Mouse (Mus musculus): ENCODE measurements at regions not wholly inside any gene's neighbourhood (a gene's known extent, or its start where the extent isn't known, plus 50 kb on each side); places are given as distances from the start of the nearest gene placed in this dataset.

GRCm38 (mm10) chr11:113180008-113180407 lies 398.0 kb downstream of the Sox9 start:
- Histone ChIP-seq H3K9ac (no peak overlapping the region; the same call in 1 of the 2 replicates), H3K9me3 (no peaks in the 10 kb centered on the region), H3K27me3 (no peaks in the 10 kb centered on the region), H3K4me3 (no peak overlapping the region), H3K27ac (no peak overlapping the region), H3K36me3 (no peaks in the 10 kb centered on the region), H3K4me2 (replicated peaks) (no peak overlapping the region), H3K4me1 (peaks cover 28% of the 10 kb centered on the region)
- no peak for ATAC-seq (ENCODE audit: insufficient number of reproducible peaks, insufficient read depth, low FRiP score, low TSS enrichment)
- WGBS: 69% methylated on average over 14 of the region's 14 CpGs

- no peak for ATAC-seq (ENCODE audit: insufficient number of reproducible peaks, insufficient read depth, low FRiP score, low TSS enrichment)
- Histone ChIP-seq H3K4me3 (no peak overlapping the region), H3K9me3 (no peaks in the 10 kb centered on the region), H3K9ac (no peak overlapping the region), H3K4me1 (peaks cover 27% of the 10 kb centered on the region), H3K27ac (no peak overlapping the region), H3K4me2 (replicated peaks) (no peak overlapping the region), H3K36me3 (no peaks in the 10 kb centered on the region), H3K27me3 (no peaks in the 10 kb centered on the region)
- WGBS: 60% methylated on average over 13 of the region's 13 CpGs
Measured at GRCm38 (mm10) chr11:113182083-113182861, 400.2 kb downstream of the Sox9 start.

GRCm38 (mm10) chr11:113183556-113183955 lies 401.5 kb downstream of the Sox9 start:
- Histone ChIP-seq H3K36me3 (no peaks in the 10 kb centered on the region), H3K27me3 (no peaks in the 10 kb centered on the region), H3K9me3 (no peaks in the 10 kb centered on the region), H3K27ac (peak overlapping the region; percentile 46; the same call in 1 of the 2 replicates), H3K4me2 (replicated peaks) (no peak overlapping the region), H3K4me1 (peaks cover 30% of the 10 kb centered on the region), H3K9ac (no peak overlapping the region), H3K4me3 (no peak overlapping the region)
- WGBS: 50% methylated on average over 5 of the region's 5 CpGs
- no peak for ATAC-seq (ENCODE audit: insufficient number of reproducible peaks, insufficient read depth, low FRiP score, low TSS enrichment)

DNA sequence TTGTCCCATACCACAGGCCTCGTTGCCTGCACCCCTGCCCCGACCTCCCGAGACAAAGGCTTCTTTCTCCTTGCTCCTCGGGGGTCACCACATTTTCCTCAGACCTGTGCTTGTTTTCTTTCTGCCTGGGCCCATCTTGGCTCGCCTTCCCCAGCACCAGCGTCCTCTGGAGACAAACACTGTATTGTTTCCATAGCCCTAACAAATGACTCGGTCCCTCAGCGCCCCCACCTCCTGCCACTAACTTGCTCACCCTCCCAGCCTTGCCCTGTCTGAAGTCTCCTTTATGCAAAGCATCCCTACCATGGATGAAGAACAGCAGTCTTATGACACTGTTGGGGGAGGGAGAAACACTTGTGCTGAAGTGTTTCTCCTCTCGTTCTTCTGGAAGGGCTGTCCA lies 402.1 kb downstream of the Sox9 start:
- Histone ChIP-seq H3K4me1 (peaks cover 31% of the 10 kb centered on the region), H3K4me3 (no peak overlapping the region)

GRCm38 (mm10) chr11:113187407-113187806 lies 405.4 kb downstream of the Sox9 start:
- ATAC-seq (ENCODE audit: insufficient number of reproducible peaks, insufficient read depth, low FRiP score, low TSS enrichment): no peak
- no peak overlapping the region for H3K4me3 ChIP-seq
- no peak overlapping the region for H3K4me2 ChIP-seq (replicated peaks)
- no peaks in the 10 kb centered on the region for H3K9me3 ChIP-seq
- H3K36me3 ChIP-seq: no peaks in the 10 kb centered on the region
- no peak overlapping the region for H3K9ac ChIP-seq
- no peaks in the 10 kb centered on the region for H3K27me3 ChIP-seq
- WGBS: 62% methylated on average over 8 of the region's 8 CpGs
- peak overlapping the region; percentile 55; the same call in 1 of the 2 replicates for H3K27ac ChIP-seq
- peaks cover 25% of the 10 kb centered on the region for H3K4me1 ChIP-seq

More for the DNA sequence above, 402.1 kb downstream of the Sox9 start:
- no peaks in the 10 kb centered on the region for H3K27me3 ChIP-seq
- 6% methylated on average over 9 of the region's 9 CpGs for WGBS
- no peak for ATAC-seq (ENCODE audit: insufficient number of reproducible peaks, insufficient read depth, low FRiP score, low TSS enrichment)
- no peak overlapping the region for H3K4me2 ChIP-seq (replicated peaks)
- H3K9me3 ChIP-seq: no peaks in the 10 kb centered on the region
- no peaks in the 10 kb centered on the region for H3K36me3 ChIP-seq
- no peak overlapping the region for H3K9ac ChIP-seq
- H3K27ac ChIP-seq: peak overlapping the region; percentile 46; the same call in 1 of the 2 replicates

DNA sequence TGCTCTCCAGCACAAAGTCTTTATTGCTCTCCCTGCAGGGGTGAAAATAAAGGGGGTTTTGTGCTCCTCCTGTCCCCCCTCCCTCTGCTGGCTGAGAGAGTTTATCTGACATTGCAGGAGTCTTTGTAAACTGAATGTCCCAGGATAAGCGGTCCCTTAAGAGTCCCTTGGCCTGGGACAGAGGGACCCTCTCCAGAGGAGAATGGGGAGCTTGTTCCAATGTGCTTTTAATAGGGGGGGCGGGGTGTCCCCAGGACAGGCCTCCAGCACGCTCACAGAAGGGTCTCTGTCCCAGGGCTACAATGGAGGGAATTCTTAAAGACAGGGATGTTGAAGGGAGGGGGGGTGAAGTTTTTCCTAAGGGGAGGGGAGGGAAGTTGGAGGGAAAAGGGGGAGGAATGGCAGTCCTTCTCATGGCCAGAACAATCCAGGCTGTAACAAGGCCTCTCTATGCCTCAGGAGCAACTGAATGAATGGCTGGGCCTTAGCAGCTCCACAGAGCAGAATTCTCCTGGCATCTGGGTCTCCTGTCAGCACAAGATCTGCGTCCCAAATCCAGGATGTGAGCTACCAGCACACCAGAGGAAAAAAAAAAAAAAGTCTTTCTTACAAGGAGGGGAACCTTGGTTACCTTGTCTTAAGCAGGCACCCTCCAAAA lies 406.4 kb downstream of the Sox9 start:
- no peak for ATAC-seq (ENCODE audit: insufficient number of reproducible peaks, insufficient read depth, low FRiP score, low TSS enrichment)
- Histone ChIP-seq H3K36me3 (no peaks in the 10 kb centered on the region), H3K4me2 (replicated peaks) (no peak overlapping the region), H3K27me3 (no peaks in the 10 kb centered on the region), H3K9ac (no peak overlapping the region), H3K27ac (peak overlapping the region; percentile 75), H3K4me3 (no peak overlapping the region), H3K9me3 (no peaks in the 10 kb centered on the region), H3K4me1 (peaks cover 28% of the 10 kb centered on the region)
- 18% methylated on average over 4 of the region's 4 CpGs for whole genome bisulfite sequencing

DNA sequence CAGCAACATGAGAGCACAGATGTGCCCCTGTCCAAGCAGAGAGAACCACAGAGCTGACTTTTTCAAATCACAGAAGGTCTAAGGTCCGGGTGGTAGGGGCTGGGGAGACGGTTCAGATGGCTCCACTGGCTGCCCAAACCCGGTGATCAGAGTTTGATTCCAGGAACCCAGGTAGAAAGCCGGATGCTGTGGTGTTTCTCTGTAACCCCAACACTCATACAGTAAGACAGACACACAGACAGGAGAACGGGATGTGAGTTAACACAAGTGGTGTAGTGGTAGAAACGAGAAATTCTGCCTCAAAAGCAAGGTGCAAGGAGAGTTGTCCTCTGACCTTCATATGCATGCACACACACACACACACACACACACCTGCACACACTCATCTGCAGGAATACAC lies 408.0 kb downstream of the Sox9 start:
- Histone ChIP-seq H3K27me3 (no peaks in the 10 kb centered on the region), H3K27ac (no peak overlapping the region), H3K9me3 (no peaks in the 10 kb centered on the region), H3K4me3 (no peak overlapping the region), H3K9ac (no peak overlapping the region), H3K4me1 (peaks cover 35% of the 10 kb centered on the region), H3K4me2 (replicated peaks) (no peak overlapping the region), H3K36me3 (no peaks in the 10 kb centered on the region)
- WGBS: 79% methylated on average over 6 of the region's 6 CpGs
- ATAC-seq (ENCODE audit: insufficient number of reproducible peaks, insufficient read depth, low FRiP score, low TSS enrichment): no peak

GRCm38 (mm10) chr11:113190520-113190919 lies 408.5 kb downstream of the Sox9 start:
- Histone ChIP-seq H3K36me3 (no peaks in the 10 kb centered on the region), H3K4me3 (no peak overlapping the region), H3K9me3 (no peaks in the 10 kb centered on the region), H3K4me2 (replicated peaks) (no peak overlapping the region), H3K27ac (no peak overlapping the region), H3K4me1 (peaks cover 36% of the 10 kb centered on the region), H3K27me3 (no peaks in the 10 kb centered on the region), H3K9ac (no peak overlapping the region)
- no peak for ATAC-seq (ENCODE audit: insufficient number of reproducible peaks, insufficient read depth, low FRiP score, low TSS enrichment)
- 77% methylated on average over 4 of the region's 4 CpGs for WGBS

- Histone ChIP-seq H3K4me3 (no peak overlapping the region), H3K9ac (no peak overlapping the region), H3K27me3 (no peaks in the 10 kb centered on the region), H3K4me1 (peaks cover 36% of the 10 kb centered on the region), H3K9me3 (no peaks in the 10 kb centered on the region), H3K27ac (no peak overlapping the region), H3K4me2 (replicated peaks) (no peak overlapping the region), H3K36me3 (no peaks in the 10 kb centered on the region)
- ATAC-seq (ENCODE audit: insufficient number of reproducible peaks, insufficient read depth, low FRiP score, low TSS enrichment): no peak
- WGBS: 88% methylated on average over 7 of the region's 7 CpGs
Measured at GRCm38 (mm10) chr11:113191006-113191405, 409.0 kb downstream of the Sox9 start.

GRCm38 (mm10) chr11:113192086-113192856 lies 410.2 kb downstream of the Sox9 start:
- H3K4me3 ChIP-seq: no peak overlapping the region
- WGBS: 76% methylated on average over 22 of the region's 22 CpGs
- no peak for ATAC-seq (ENCODE audit: insufficient number of reproducible peaks, insufficient read depth, low FRiP score, low TSS enrichment)
- peaks cover 33% of the 10 kb centered on the region for H3K4me1 ChIP-seq
- no peaks in the 10 kb centered on the region for H3K27me3 ChIP-seq
- H3K4me2 ChIP-seq (replicated peaks): no peak overlapping the region
- no peak overlapping the region for H3K9ac ChIP-seq
- no peak overlapping the region for H3K27ac ChIP-seq
- H3K36me3 ChIP-seq: no peaks in the 10 kb centered on the region
- H3K9me3 ChIP-seq: no peaks in the 10 kb centered on the region

DNA sequence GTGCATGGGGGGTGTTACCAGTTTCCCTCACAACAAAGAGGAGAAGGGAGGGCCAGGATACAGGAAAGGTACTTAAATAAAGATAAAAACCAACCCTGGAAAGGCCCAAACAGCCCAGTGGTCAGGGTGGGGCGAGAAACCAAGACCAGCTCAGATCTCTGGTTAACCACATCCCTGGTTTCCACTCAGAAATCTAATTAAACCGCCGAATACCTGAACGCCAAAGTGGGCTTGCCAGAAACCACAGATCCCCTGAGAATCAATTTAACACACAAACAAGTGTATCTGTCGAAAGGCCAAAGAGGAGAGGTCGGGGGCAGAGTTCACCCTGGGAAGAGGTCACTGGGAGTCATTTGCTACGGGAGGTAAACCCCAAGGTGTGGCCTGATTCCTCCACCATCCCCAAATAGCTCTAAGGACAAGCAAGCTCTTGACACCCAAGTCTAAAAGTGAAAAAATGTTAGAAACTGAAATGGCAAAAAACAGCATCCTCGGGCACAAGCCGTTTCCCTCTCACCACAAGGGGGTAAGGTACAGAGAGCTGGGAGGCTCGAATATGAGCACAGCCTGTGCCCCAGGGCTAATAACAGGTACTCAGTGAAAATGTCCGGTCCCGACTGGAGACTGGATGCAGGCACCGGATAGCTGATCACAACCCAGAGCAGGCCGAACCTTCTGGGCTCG lies 412.3 kb downstream of the Sox9 start:
- ATAC-seq (ENCODE audit: insufficient number of reproducible peaks, insufficient read depth, low FRiP score, low TSS enrichment): no peak
- Histone ChIP-seq H3K4me1 (peaks cover 27% of the 10 kb centered on the region), H3K27me3 (no peaks in the 10 kb centered on the region), H3K9me3 (no peaks in the 10 kb centered on the region), H3K27ac (no peak overlapping the region), H3K9ac (no peak overlapping the region), H3K36me3 (no peaks in the 10 kb centered on the region), H3K4me3 (no peak overlapping the region), H3K4me2 (replicated peaks) (no peak overlapping the region)
- WGBS: 46% methylated on average over 15 of the region's 15 CpGs
